In the genomic region with DNA sequence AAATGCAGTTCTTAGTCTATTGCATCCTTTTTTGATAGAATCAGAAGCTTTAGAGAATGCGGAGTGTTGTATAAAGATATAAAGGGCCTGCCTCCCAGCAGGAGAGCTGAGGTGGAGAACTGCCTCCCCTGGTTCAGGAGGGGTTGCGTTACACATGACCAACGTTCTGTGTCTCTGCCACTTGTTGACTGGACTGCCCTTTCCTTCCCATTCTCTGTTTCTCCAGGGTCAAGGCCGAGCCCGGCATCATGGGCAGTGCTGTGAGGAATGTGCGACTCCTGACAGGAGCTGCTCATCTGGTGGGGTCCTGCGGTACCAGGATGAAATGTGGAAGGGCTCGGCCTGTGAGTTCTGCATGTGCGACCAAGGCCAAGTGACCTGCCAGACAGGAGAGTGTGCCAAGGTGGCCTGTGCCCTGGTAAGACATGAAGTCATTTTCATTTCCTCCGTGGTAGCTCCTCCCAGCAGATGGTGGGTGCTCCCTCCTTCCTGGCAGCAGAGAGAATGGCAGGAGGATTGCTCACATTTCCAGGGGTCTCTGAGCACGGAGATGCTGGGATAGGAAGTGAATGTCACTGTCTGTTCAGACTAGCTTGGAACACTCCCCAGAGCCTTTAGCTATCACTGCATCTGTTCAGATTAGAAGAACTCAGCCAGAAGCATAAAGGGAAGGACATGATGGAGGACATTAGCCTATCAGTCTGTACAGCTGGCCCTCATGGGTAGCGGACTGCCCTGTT, we compare ENCODE assay signal across 18 mouse cellular contexts.
A peak's percentile ranks its signal among the peaks of the same experiment; 100 is the strongest.
DNase-seq lines count a peak whose midpoint lies in the region; ATAC-seq lines count a peak whose summit lies in the region.
"Had no signal": no experiment of that assay in that cellular context is flagged by ENCODE, and none has a peak within 500 bp of the region (broad histone marks: within the 10 kb centered on the region; RNA-seq: fewer than 3 reads in every experiment).

No protein-coding gene starts in this region.

- H3K9me3 ChIP-seq in embryonic facial prominence, embryonic 11.5 days (replicated peaks; ENCODE audit: control insufficient read depth, low read length) = no peaks in the 10 kb centered on the region
- no peaks in the 10 kb centered on the region for H3K9me3 ChIP-seq in embryonic facial prominence, embryonic 10.5 days
- H3K9me3 ChIP-seq in kidney, embryonic 14.5 days (ENCODE audit: control insufficient read depth, low read length) = no peaks in the 10 kb centered on the region
- H3K9me3 ChIP-seq: forebrain, embryonic 10.5 days; heart, embryonic 15.5 days; limb, embryonic 10.5 days had no signal

- no peaks in the 10 kb centered on the region for H3K27me3 ChIP-seq in embryonic facial prominence, embryonic 11.5 days (ENCODE audit: control insufficient read depth, insufficient read depth, low read length)
- H3K27me3 ChIP-seq in embryonic facial prominence, embryonic 10.5 days (replicated peaks; ENCODE audit: low read depth, poor library complexity, severe bottlenecking) = no peaks in the 10 kb centered on the region
- no peaks in the 10 kb centered on the region for H3K27me3 ChIP-seq in kidney, embryonic 14.5 days (ENCODE audit: control insufficient read depth, insufficient read depth, low read length)
- H3K27me3 ChIP-seq: heart, embryonic 15.5 days had no signal

- H3K4me2 ChIP-seq in embryonic facial prominence, embryonic 11.5 days (ENCODE audit: low read depth, low read length) = no peak overlapping the region
- no peak overlapping the region for H3K4me2 ChIP-seq in kidney, embryonic 14.5 days (replicated peaks; ENCODE audit: low read depth, low read length)
- H3K4me2 ChIP-seq: heart, embryonic 15.5 days had no signal

- no peak overlapping the region for H3K4me3 ChIP-seq in embryonic facial prominence, embryonic 11.5 days (ENCODE audit: low read depth, low read length)
- H3K4me3 ChIP-seq in embryonic facial prominence, embryonic 10.5 days = no peak overlapping the region
- no peak overlapping the region for H3K4me3 ChIP-seq in kidney, embryonic 14.5 days (ENCODE audit: low read length)
- H3K4me3 ChIP-seq: forebrain, embryonic 10.5 days; heart, embryonic 15.5 days; limb, embryonic 10.5 days had no signal

- no peak overlapping the region for H3K9ac ChIP-seq in embryonic facial prominence, embryonic 11.5 days (replicated peaks; ENCODE audit: low read length)
- no peak overlapping the region for H3K9ac ChIP-seq in kidney, embryonic 14.5 days (ENCODE audit: low read depth, low read length)
- H3K9ac ChIP-seq: heart, embryonic 15.5 days; liver, postnatal 0 days had no signal

- DNase-seq in embryonic facial prominence, embryonic 11.5 days (ENCODE audit: low spot score) = no peak
- no peak for DNase-seq in embryonic facial prominence, embryonic 10.5 days (ENCODE audit: low spot score)
- DNase-seq in kidney, adult 18-20 months = peak; percentile 12
- no peak for DNase-seq in kidney, adult 8-10 months
- DNase-seq in kidney, postnatal 4 days = peak; percentile 20 to 34
- no peak for DNase-seq in lung, postnatal 14 days
- DNase-seq: B cell, adult 2 months; cerebellum, adult 9-11 months; embryo, embryonic 11 days; gastrocnemius, postnatal 14 days; liver, postnatal 0 days; lung, postnatal 10 days; thymus, adult 18-20 months had no signal

- ATAC-seq in embryonic facial prominence, embryonic 11.5 days (replicated peaks; ENCODE audit: insufficient number of reproducible peaks, low FRiP score, low TSS enrichment, low read depth) = 0 out of 2 replicates have a peak, but pooled peaks have one; percentile 34
- peak; percentile 60; the same call in 1 of the 2 replicates for ATAC-seq in kidney, embryonic 14.5 days (ENCODE audit: low FRiP score, low TSS enrichment)
- ATAC-seq: hindbrain, postnatal 0 days; liver, postnatal 0 days had no signal

- WGBS in embryonic facial prominence, embryonic 11.5 days = 85% methylated on average over 12 of the region's 12 CpGs
- WGBS in embryonic facial prominence, embryonic 10.5 days = 85% methylated on average over 12 of the region's 12 CpGs
- 68% methylated on average over 12 of the region's 12 CpGs for WGBS in kidney, embryonic 14.5 days

- no peaks in the 10 kb centered on the region for H3K4me1 ChIP-seq in embryonic facial prominence, embryonic 11.5 days (ENCODE audit: control insufficient read depth, insufficient read depth, low read length)
- no peaks in the 10 kb centered on the region for H3K4me1 ChIP-seq in embryonic facial prominence, embryonic 10.5 days
- no peaks in the 10 kb centered on the region for H3K4me1 ChIP-seq in kidney, embryonic 14.5 days (ENCODE audit: control insufficient read depth, insufficient read depth, low read length)
- H3K4me1 ChIP-seq: limb, embryonic 10.5 days had no signal

- H3K27ac ChIP-seq in embryonic facial prominence, embryonic 11.5 days (replicated peaks; ENCODE audit: low read depth, low read length) = no peak overlapping the region
- no peak overlapping the region for H3K27ac ChIP-seq in embryonic facial prominence, embryonic 10.5 days (replicated peaks)
- H3K27ac ChIP-seq in kidney, embryonic 14.5 days (ENCODE audit: low read depth, low read length) = no peak overlapping the region
- H3K27ac ChIP-seq: forebrain, embryonic 10.5 days; heart, embryonic 15.5 days; hindbrain, postnatal 0 days; limb, embryonic 10.5 days had no signal

- H3K36me3 ChIP-seq in embryonic facial prominence, embryonic 11.5 days (replicated peaks; ENCODE audit: control insufficient read depth, insufficient read depth, low read depth, low read length) = no peaks in the 10 kb centered on the region
- H3K36me3 ChIP-seq in embryonic facial prominence, embryonic 10.5 days (replicated peaks) = peaks cover 3% of the 10 kb centered on the region; the same call in 1 of the 2 replicates
- peaks cover 8% of the 10 kb centered on the region for H3K36me3 ChIP-seq in kidney, embryonic 14.5 days (ENCODE audit: control insufficient read depth, insufficient read depth, low read length)
- H3K36me3 ChIP-seq: heart, embryonic 15.5 days; limb, embryonic 10.5 days had no signal

Comparison
In these comparisons a context has a peak if more than half of its experiments do, and no peak if none do; other contexts are left out.
1. DNase-seq: peak in kidney, adult 18-20 months (single experiment) and kidney, postnatal 4 days (2 of 2); none in embryonic facial prominence, embryonic 11.5 days (single experiment), embryonic facial prominence, embryonic 10.5 days (single experiment), kidney, adult 8-10 months (0 of 2) and lung, postnatal 14 days (single experiment).